Mouse (Mus musculus) stomach, embryonic 16.5 days (tissue): Measurements from ENCODE around the gene Clpb. TPM values are rescaled to one million over a fixed set of nuclear protein-coding genes. Genes with fewer than 3 reads are reported as not detected.

ENCODE experiments used
- ATAC-seq: fragments of 200-750 bp; cut with Nextera tagmentation; 2 replicates; pipeline ENCODE4 v1.8.0; 2017; ENCODE audit warnings: moderate number of reproducible peaks, moderate TSS enrichment; ENCODE audit not compliant: insufficient read depth, low FRiP score
- H3K27ac ChIP-seq: fragments of 300-500 bp; sonication (generic); 2 replicates; pipeline ENCODE4 v1.5.1; 2014; ENCODE audit warnings: low read length
- H3K27me3 ChIP-seq: fragments of 300-500 bp; sonication (generic); 2 replicates; pipeline ENCODE4 v1.6.1; 2014; ENCODE audit warnings: low read length, control low read depth, mixed read lengths; ENCODE audit not compliant: control insufficient read depth, insufficient read depth
- H3K36me3 ChIP-seq: fragments of 300-500 bp; sonication (generic); 2 replicates; pipeline ENCODE4 v1.6.1; 2014; ENCODE audit warnings: low read length; ENCODE audit not compliant: control insufficient read depth, insufficient read depth
- H3K4me1 ChIP-seq: fragments of 300-500 bp; sonication (generic); 2 replicates; pipeline ENCODE4 v1.6.1; 2014; ENCODE audit warnings: low read length, control low read depth, mixed read lengths; ENCODE audit not compliant: control insufficient read depth, insufficient read depth
- H3K4me2 ChIP-seq: fragments of 300-500 bp; sonication (generic); 2 replicates; pipeline ENCODE4 v1.6.1; 2014; ENCODE audit warnings: low read depth, low read length, mixed read lengths
- H3K4me3 ChIP-seq: fragments of 300-500 bp; sonication (generic); replicated peaks from 2 replicates; pipeline ENCODE4 v1.5.1; 2014; ENCODE audit warnings: mild to moderate bottlenecking, low read length
- H3K9ac ChIP-seq: fragments of 300-500 bp; sonication (generic); 2 replicates; pipeline ENCODE4 v1.6.1; 2014; ENCODE audit warnings: low read length
- H3K9me3 ChIP-seq: fragments of 300-500 bp; sonication (generic); replicated peaks from 2 replicates; pipeline ENCODE4 v1.6.1; 2016; ENCODE audit warnings: low read length, control low read depth; ENCODE audit not compliant: control insufficient read depth
- WGBS: fragments of 180-500 bp; shearing (Covaris S2); extraction: QIAGEN DNeasy Blood & Tissue Kit; methylation state at CpG from one replicate; pipeline ENCODE4 v1.1.7; 2014; 5-methylcytosine and 5-hydroxymethylcytosine counted together
- polyA plus RNA-seq: library from polyadenylated mRNA; unstranded; fragments of >200 nt; fragmentation: Nextera tagmentation; extraction: Ambion mirVana; gene quantifications from 2 replicates; pipeline ENCODE4 v1.2.1, GENCODE M21; 2015

The Clpb gene
- polyA plus RNA-seq, 1 experiment from 2014 or later, result 55.9 TPM

DNA sequence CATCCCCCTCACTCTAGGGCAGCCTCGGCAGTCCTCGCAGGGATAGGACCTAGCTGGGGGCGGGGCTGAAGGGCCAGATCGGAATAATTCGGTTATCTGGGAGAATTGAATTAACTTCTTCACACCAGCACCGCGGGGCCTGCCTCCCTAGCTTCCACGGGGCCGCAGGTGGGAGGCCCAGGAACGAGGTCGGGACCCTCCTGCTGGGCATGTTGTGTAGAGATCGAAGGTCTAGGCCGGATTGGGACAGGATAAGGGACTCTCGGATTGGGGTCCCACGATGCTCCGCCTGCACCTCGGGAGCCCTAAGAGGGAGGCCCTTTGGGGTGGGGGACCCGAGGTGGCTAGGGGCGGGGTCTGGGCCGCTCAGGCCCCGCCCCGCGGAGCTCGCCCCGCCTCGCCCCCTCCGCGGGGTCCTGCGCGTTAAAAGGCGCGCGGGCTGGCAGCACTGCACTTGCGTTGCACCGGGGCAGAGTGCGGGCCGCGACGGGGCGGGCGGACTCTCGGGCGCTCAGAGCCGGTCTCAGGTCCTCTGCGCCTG is 154.5 kb downstream of the Clpb start, which contains the start of gene Phox2a:
TSS of gene Phox2a (plus strand) at position 453 of the 541 bp plus-strand sequence.
- H3K4me1 ChIP-seq, result peaks cover 20% of the 10 kb centered on the region
- WGBS, result 1% methylated on average over 45 of the region's 45 CpGs
- peaks cover 55% of the 10 kb centered on the region for H3K27me3 ChIP-seq
- peak within 1 kb of the TSS; percentile 33 for H3K4me3 ChIP-seq
- peak within 1 kb of the TSS; percentile 46; the same call in 1 of the 2 replicates for H3K9ac ChIP-seq
- ATAC-seq, result peak; percentile 11; the same call in 1 of the 2 replicates
- no peaks in the 10 kb centered on the region for H3K36me3 ChIP-seq
- H3K27ac ChIP-seq, result no peak within 1 kb of the TSS
- H3K9me3 ChIP-seq, result no peaks in the 10 kb centered on the region
- peak within 1 kb of the TSS; percentile 50 for H3K4me2 ChIP-seq

DNA sequence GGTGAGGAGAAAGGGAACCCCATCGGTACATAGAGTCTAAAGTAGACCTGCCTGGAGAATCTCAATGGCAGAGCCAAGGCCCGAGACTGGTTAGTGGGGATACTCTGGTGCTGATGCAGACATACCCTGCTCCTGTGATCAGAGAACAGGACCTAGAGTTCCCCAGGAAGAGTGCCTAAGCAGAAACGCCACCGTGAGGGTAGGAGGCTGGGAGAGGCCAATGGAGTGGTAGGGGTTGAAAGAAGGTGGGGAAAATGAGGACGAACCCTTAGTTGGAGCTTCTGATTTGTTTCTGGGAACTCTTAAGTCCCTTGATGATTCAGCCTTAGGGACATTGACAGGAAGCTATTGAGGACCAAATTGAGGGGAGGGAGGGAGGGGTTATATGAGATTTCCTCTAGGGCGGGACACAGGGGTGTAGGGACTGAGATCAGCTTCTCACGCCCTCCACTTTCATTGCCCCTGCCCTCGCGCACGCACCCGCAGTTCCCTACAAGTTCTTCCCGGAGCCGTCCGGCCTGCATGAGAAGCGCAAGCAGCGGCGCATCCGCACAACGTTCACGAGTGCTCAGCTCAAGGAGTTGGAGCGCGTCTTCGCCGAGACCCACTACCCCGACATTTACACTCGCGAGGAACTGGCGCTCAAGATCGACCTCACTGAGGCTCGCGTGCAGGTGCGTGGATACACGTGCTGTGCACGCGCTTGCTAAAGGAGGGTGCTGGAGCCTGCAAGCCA is 157.0 kb downstream of the Clpb start:
- Histone ChIP-seq H3K27me3 (peaks cover 55% of the 10 kb centered on the region), H3K4me3 (peak overlapping the region; percentile 51), H3K27ac (no peak overlapping the region), H3K4me2 (peak overlapping the region; percentile 98), H3K36me3 (peaks cover 8% of the 10 kb centered on the region), H3K9me3 (no peaks in the 10 kb centered on the region), H3K9ac (peak overlapping the region; percentile 49; the same call in 1 of the 2 replicates), H3K4me1 (peaks cover 20% of the 10 kb centered on the region)
- 4% methylated on average over 35 of the region's 35 CpGs for WGBS
- no peak for ATAC-seq

DNA sequence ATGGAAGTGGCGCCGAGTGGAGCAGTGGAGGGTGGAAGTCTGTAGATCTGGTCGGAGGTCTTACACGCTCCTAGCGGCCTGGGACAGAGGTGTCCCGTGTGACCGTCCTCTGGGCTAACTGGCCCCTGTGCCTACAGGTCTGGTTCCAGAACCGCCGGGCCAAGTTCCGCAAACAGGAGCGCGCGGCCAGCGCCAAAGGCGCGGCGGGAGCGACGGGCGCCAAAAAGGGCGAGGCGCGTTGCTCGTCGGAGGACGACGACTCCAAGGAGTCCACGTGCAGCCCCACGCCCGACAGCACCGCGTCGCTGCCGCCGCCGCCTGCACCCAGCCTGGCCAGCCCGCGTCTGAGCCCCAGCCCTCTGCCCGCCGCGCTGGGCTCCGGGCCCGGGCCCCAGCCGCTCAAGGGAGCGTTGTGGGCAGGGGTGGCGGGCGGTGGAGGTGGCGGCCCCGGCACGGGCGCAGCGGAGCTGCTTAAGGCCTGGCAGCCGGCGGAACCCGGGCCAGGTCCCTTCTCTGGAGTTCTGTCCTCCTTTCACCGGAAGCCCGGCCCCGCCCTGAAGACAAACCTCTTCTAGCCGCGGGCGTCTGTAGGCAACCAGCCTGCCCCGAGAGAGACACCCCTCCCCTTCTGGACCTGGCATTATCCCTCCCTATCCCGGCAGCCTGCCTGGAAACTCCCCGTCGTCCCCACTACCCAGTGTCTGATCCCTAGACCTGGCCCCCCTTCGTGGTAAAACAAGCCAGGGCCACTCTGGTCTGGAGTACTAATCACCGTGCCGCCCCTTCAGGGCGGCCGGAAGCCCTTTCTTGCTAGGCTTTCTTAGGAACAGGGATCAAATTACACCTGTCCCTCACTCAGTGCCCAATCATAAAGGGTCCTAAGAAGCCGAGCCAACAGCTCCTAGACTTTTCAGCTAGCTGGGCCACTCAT is 158.4 kb downstream of the Clpb start:
- H3K4me1 ChIP-seq, result peaks cover 20% of the 10 kb centered on the region
- H3K9me3 ChIP-seq, result no peaks in the 10 kb centered on the region
- peak overlapping the region; percentile 51 for H3K4me3 ChIP-seq
- under 1% methylated on average over 69 of the region's 71 CpGs for WGBS
- peak; percentile 81 for ATAC-seq
- H3K36me3 ChIP-seq, result peaks cover 12% of the 10 kb centered on the region
- H3K27ac ChIP-seq, result peak overlapping the region; percentile 58
- H3K4me2 ChIP-seq, result peak overlapping the region; percentile 98
- peak overlapping the region; percentile 79 for H3K9ac ChIP-seq
- H3K27me3 ChIP-seq, result peaks cover 51% of the 10 kb centered on the region

DNA sequence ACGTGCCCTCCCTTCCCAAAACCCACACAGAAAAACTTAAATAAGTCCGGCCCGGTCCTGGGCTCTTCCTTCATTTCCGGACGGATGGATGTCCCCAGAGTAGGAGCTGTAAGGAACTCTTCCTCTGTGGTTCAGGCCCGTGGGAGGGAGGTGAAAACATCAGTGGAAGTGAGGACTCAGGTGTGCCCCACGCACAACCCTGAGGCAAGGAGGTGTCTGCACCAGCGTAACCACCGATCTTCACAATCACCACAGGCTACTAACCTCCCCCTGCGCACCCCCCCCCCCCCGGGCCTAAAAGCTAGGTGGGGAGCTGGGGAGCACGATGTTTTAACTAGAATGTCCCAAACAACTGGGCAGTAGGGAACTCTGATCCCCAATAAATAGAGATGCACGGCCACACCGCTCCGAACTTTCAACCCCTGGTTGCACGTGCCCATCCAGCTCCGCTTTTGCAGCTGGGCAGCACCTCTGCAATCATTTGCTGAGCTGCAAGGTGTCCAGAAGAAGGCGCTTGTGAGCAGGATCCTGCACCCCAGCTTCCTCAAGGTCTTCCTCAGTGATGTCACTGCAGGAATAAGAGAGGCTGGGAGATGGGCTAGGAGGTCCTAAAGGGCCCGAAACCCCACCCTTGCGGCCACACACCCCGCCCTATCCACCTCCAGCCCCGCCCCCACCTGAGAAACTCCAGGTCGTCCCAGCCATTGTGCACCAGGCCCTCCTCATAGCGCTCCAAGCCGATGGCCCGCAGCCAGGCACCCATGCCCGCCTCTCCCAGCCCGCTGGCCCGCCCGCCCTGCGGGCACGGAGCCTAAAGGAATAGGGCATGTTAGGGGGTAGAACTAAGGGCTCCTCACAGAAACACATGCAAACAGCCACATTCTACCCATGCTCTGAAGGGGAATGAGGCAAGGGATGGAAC is 159.7 kb downstream of the Clpb start:
- Histone ChIP-seq H3K4me2 (no peak overlapping the region), H3K9me3 (no peaks in the 10 kb centered on the region), H3K27me3 (peaks cover 39% of the 10 kb centered on the region), H3K4me3 (no peak overlapping the region), H3K27ac (no peak overlapping the region), H3K36me3 (peaks cover 23% of the 10 kb centered on the region), H3K4me1 (peaks cover 18% of the 10 kb centered on the region), H3K9ac (no peak overlapping the region)
- 48% methylated on average over 32 of the region's 32 CpGs for WGBS
- peak; percentile 19; the same call in 1 of the 2 replicates for ATAC-seq

DNA sequence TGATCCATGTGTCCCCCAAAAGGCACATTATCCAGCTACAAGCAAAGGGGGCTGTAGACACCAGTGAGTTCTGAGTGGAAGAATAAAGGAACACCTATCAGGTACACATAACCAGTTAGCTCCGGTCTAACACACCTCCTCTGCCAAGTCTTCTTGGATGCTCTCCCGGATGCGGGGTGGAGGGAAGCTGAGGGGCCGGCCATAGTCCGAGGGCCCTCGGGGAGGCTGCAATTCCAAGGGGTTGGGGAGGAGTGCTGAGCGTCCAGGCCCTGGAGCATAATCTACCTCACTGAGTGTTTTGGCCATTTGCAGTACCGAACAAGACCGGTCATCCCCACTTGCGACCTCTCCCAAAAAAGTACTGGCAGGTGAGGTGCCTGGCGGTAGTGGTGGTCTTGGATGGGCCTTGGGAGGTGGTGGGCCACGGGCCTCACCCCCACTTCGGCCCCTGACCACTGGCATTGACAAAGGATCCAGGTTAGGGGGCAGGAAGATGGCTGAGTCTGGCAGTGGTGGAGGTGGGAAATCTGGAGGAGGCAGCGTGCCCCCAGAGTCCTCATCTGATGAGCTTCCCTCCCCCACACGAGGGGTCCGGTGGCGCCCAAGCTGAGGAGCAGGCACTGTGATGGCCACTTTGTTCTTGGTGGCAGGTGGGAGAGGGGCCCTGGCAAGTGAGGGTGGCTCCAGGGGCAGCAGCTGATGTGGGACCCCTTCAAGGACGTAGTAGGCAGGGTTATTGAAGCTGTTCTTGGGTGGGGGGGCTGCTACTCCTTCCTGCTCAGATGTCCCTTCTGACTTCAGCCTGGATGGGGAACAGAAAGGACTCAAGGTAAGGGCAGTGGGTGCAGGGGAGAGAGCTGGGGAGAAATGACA is 160.6 kb downstream of the Clpb start:
- Histone ChIP-seq H3K4me3 (no peak overlapping the region), H3K4me1 (peaks cover 12% of the 10 kb centered on the region), H3K4me2 (no peak overlapping the region), H3K9me3 (no peaks in the 10 kb centered on the region), H3K36me3 (peaks cover 29% of the 10 kb centered on the region), H3K9ac (no peak overlapping the region), H3K27me3 (peaks cover 30% of the 10 kb centered on the region), H3K27ac (no peak overlapping the region)
- peak; percentile 19; the same call in 1 of the 2 replicates for ATAC-seq
- 85% methylated on average over 18 of the region's 18 CpGs for WGBS

DNA sequence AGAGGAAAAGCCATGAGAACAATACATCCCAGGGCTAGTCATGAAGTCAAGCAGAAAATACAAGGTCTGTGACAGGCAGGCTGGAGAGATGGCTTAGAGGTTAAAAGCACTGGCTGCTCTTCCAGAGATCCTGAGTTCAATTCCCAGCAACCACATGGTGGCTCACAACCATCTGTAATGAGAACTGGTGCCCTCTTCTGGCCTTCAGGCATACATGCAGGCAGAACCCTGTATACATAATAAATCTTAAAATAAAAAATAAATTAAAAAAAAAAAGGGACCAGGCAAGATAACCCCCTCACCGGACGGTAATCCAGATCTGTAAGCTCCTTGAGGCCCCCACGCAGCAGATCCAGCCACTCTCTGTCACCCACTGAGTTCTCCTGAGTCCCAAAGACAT is 166.9 kb downstream of the Clpb start:
- no peak overlapping the region for H3K4me2 ChIP-seq
- H3K36me3 ChIP-seq, result peaks cover 67% of the 10 kb centered on the region
- H3K4me3 ChIP-seq, result no peak overlapping the region
- H3K27ac ChIP-seq, result no peak overlapping the region
- WGBS, result 92% methylated on average over 3 of the region's 3 CpGs
- H3K27me3 ChIP-seq, result no peaks in the 10 kb centered on the region
- H3K9ac ChIP-seq, result no peak overlapping the region
- H3K9me3 ChIP-seq, result no peaks in the 10 kb centered on the region
- peaks cover 15% of the 10 kb centered on the region for H3K4me1 ChIP-seq
- no peak for ATAC-seq

DNA sequence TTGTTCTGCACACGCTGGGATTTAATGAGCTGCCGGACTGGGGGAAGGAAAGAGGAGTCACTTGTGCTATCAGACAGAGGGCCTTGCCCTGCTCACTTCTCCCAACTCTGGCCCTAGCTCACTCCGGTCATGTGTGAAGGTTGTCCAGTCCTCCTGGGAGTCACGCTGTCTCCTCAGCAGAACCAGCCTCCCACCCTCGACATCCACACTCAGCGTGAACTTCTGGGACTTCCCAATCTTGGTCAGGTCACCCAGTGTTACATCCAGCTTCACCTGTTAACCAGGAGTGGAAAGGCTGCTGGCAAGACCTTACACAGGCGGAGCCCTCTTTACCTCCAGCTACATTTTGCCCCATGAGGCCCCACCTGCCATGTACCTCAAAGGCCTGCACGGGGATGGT is 168.0 kb downstream of the Clpb start:
- H3K36me3 ChIP-seq, result peaks cover 63% of the 10 kb centered on the region
- H3K27ac ChIP-seq, result no peak overlapping the region
- H3K9me3 ChIP-seq, result no peaks in the 10 kb centered on the region
- no peak overlapping the region for H3K9ac ChIP-seq
- H3K4me1 ChIP-seq, result peaks cover 23% of the 10 kb centered on the region
- H3K4me3 ChIP-seq, result no peak overlapping the region
- no peak overlapping the region for H3K4me2 ChIP-seq
- H3K27me3 ChIP-seq, result no peaks in the 10 kb centered on the region
- WGBS, result 88% methylated on average over 8 of the region's 8 CpGs
- no peak for ATAC-seq

GRCm38 (mm10) chr7:101832372-101832771 is 168.9 kb downstream of the Clpb start:
- Histone ChIP-seq H3K4me2 (no peak overlapping the region), H3K36me3 (peaks cover 57% of the 10 kb centered on the region), H3K4me3 (no peak overlapping the region), H3K4me1 (peaks cover 23% of the 10 kb centered on the region), H3K9ac (no peak overlapping the region), H3K27ac (no peak overlapping the region), H3K27me3 (no peaks in the 10 kb centered on the region), H3K9me3 (no peaks in the 10 kb centered on the region)
- no peak for ATAC-seq
- 87% methylated on average over 4 of the region's 4 CpGs for WGBS
